Mouse (Mus musculus) E14TG2a.4 (cell line): ENCODE data around the gene Hist1h1t.

Experiments used
- CTCF ChIP-seq: conservative IDR thresholded peaks from 2 replicates; pipeline ENCODE4 v1.5.1; 2014; ENCODE audit warnings: low read length
- POU5F1 ChIP-seq: IDR thresholded peaks from 2 replicates; pipeline ENCODE4 v1.6.1; 2014; ENCODE audit warnings: low read length, borderline replicate concordance

DNA sequence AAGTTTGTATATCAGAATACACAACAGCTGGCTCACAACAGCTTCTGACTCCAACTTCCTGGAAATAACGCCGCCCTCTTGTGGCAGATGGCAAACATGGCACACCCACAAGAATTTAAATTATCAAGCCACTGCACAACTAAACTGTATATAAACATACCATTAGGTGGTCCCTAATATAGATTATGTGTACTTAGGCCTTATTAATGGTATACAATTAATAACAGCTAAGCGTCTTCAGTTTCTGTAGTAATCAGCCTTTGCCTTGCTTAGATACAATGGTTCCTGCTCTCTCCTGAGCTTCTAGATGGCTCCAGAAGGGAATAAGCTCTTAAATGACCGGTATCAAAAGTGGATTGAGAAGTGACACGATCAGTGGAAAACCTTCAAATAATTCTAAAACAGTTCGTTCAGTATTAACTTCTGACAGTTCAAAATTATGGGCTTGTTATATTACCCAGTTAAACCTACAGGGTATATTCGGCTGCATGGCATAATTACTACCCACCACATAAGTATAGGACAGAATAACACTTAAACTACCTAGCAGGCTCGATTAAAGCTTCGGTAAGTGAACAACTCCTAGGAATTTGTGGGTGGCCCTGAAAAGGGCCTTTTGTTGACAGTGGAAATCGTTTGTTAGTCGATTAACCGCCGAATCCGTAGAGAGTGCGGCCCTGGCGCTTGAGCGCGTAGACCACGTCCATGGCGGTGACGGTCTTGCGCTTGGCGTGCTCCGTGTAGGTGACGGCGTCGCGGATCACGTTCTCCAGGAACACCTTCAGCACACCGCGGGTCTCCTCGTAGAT is 2.1 kb downstream of the Hist1h1t start:
- peak; percentile 91 for TF ChIP-seq CTCF
- TF ChIP-seq POU5F1 = no peak
